Mouse (Mus musculus) forebrain, embryonic 13.5 days (tissue): ENCODE measurements around the gene Exosc2. TPM values are rescaled to one million over a fixed set of nuclear protein-coding genes. Genes with fewer than 3 reads are reported as not detected.

Source experiments
- polyA plus RNA-seq: library from polyadenylated mRNA; unstranded; fragments of >200 nt; fragmentation: Nextera tagmentation; extraction: Ambion mirVana; gene quantifications from 2 replicates; pipeline ENCODE4 v1.2.1, GENCODE M21; 2015

Exosc2 gene
- polyA plus RNA-seq, 1 experiment from 2014 or later = 53.2 TPM

Other genes with a start within 250 kb of the Exosc2 start
- 5.6 and 5.9 TPM in 2 replicates for gene Ass1, start 200.5 kb upstream of the Exosc2 start, polyA plus RNA-seq
- gene Fubp3, start 98.1 kb upstream of the Exosc2 start, polyA plus RNA-seq = 72.7 and 76.5 TPM in 2 replicates
- gene Prdm12, start 30.7 kb upstream of the Exosc2 start, polyA plus RNA-seq = 1.3 and 2.1 TPM in 2 replicates
- 25.8 and 30.6 TPM in 2 replicates for gene Abl1, start 17.7 kb downstream of the Exosc2 start, polyA plus RNA-seq
- gene Qrfp, start 139.9 kb downstream of the Exosc2 start, polyA plus RNA-seq = 0.13 and 0.19 TPM in 2 replicates
- 1.2 and 1.5 TPM in 2 replicates for gene Fibcd1, start 175.3 kb downstream of the Exosc2 start, polyA plus RNA-seq
- gene Lamc3, start 216.6 kb downstream of the Exosc2 start, polyA plus RNA-seq = 3.2 and 3.3 TPM in 2 replicates